ENCODE assay signal across 8 mouse cellular contexts in genomic region chr12:79924921-79925703, GRCm38 (mm10).
A peak's percentile ranks its signal among the peaks of the same experiment; 100 is the strongest.
DNase-seq lines count a peak whose midpoint lies in the region; ATAC-seq and TF ChIP-seq lines count a peak whose summit lies in the region.

No protein-coding gene starts in this region.

- peaks cover 78% of the 10 kb centered on the region for H3K4me1 ChIP-seq in midbrain, embryonic 13.5 days (replicated peaks)
- peaks cover 3% of the 10 kb centered on the region; the same call in 1 of the 2 replicates for H3K4me1 ChIP-seq in kidney, adult 2 months (ENCODE audit: control insufficient read depth, insufficient read depth, low read length)

- peak overlapping the region; percentile 36; the same call in 1 of the 2 replicates for H3K9ac ChIP-seq in midbrain, embryonic 13.5 days (replicated peaks)

- no peak for TF ChIP-seq POLR2A in kidney, adult 2 months (IDR thresholded peaks at IDR 0.05; ENCODE audit: low read depth, low read length)

- H3K4me3 ChIP-seq in layer of hippocampus, adult 2 months, result peak overlapping the region; percentile 25; the same call in 1 of the 2 replicates
- H3K4me3 ChIP-seq in midbrain, embryonic 13.5 days (replicated peaks), result peak overlapping the region; percentile 5; the same call in 1 of the 2 replicates
- no peak overlapping the region for H3K4me3 ChIP-seq in kidney, adult 2 months (ENCODE audit: insufficient read depth, low read depth, low read length)

- H3K9me3 ChIP-seq in midbrain, embryonic 13.5 days, result no peaks in the 10 kb centered on the region; the same call in 1 of the 2 replicates

- peak overlapping the region; percentile 41 for H3K4me2 ChIP-seq in midbrain, embryonic 13.5 days (replicated peaks)

- H3K27me3 ChIP-seq in midbrain, embryonic 13.5 days, result no peaks in the 10 kb centered on the region
- no peaks in the 10 kb centered on the region for H3K27me3 ChIP-seq in kidney, adult 2 months (replicated peaks; ENCODE audit: control insufficient read depth, insufficient read depth, low read length)

- ATAC-seq in midbrain, embryonic 13.5 days, result peak; percentile 87

- WGBS in midbrain, embryonic 13.5 days, result 2% methylated on average over 16 of the region's 16 CpGs
- 63% methylated on average over 16 of the region's 16 CpGs for WGBS in kidney, adult 2 months

- H3K27ac ChIP-seq in layer of hippocampus, adult 2 months, result peak overlapping the region; percentile 94
- peak overlapping the region; percentile 92 for H3K27ac ChIP-seq in midbrain, embryonic 13.5 days
- no peak overlapping the region for H3K27ac ChIP-seq in kidney, adult 2 months (ENCODE audit: insufficient read depth, low read depth, low read length)

- no peak for TF ChIP-seq CTCF in layer of hippocampus, adult 2 months (conservative IDR thresholded peaks at IDR 0.05)
- TF ChIP-seq CTCF in kidney, adult 2 months (conservative IDR thresholded peaks at IDR 0.05; ENCODE audit: insufficient read depth, insufficient read length, low read depth, low read length), result no peak

- H3K36me3 ChIP-seq in midbrain, embryonic 13.5 days, result no peaks in the 10 kb centered on the region
- no peaks in the 10 kb centered on the region for H3K36me3 ChIP-seq in kidney, adult 2 months (ENCODE audit: control insufficient read depth, insufficient read depth, low read length)

- peak; percentile 32 to 50 for DNase-seq in cerebellum, postnatal 10 days
- no peak for DNase-seq in cerebellum, adult 8-10 months
- peak; percentile 81 for DNase-seq in ZHBTc4 (ENCODE audit: low read depth, low spot score)
- peak; percentile 43 to 58 for DNase-seq in frontal cortex, postnatal 14 days (ENCODE audit: low spot score in 2 of 2)
- peak; percentile 64 to 88 for DNase-seq in layer of hippocampus, adult 2 months (ENCODE audit: low spot score in 2 of 2)
- DNase-seq in adrenal gland, adult 18-20 months (ENCODE audit: low spot score in 2 of 2), result no peak
- no peak for DNase-seq in kidney, adult 2 months

Comparison
In these comparisons a context has a peak if more than half of its experiments do, and no peak if none do; other contexts are left out.
1. DNase-seq: peak in cerebellum, postnatal 10 days (2 of 2), ZHBTc4 (single experiment), frontal cortex, postnatal 14 days (2 of 2) and layer of hippocampus, adult 2 months (2 of 2); none in cerebellum, adult 8-10 months (single experiment), adrenal gland, adult 18-20 months (0 of 2) and kidney, adult 2 months (single experiment).